In genomic region chr9:87738123-87738522, GRCm38 (mm10) we compare ENCODE assay signal across 21 mouse cellular contexts. TPM values are rescaled to one million over a fixed set of nuclear protein-coding genes. Genes with fewer than 3 reads are reported as not detected.
DNase-seq lines count a peak whose midpoint lies in the region; ATAC-seq lines count a peak whose summit lies in the region.
"Had no signal": no experiment of that assay in that cellular context is flagged by ENCODE, and none has a peak within 500 bp of the region (broad histone marks: within the 10 kb centered on the region; RNA-seq: fewer than 3 reads in every experiment).

No protein-coding gene starts in this region.

- peaks cover 21% of the 10 kb centered on the region for H3K4me1 ChIP-seq in heart, embryonic 10.5 days
- H3K4me1 ChIP-seq in midbrain, embryonic 11.5 days (ENCODE audit: control insufficient read depth, insufficient read depth, low read length), result peaks cover 17% of the 10 kb centered on the region
- H3K4me1 ChIP-seq in midbrain, embryonic 16.5 days (ENCODE audit: control insufficient read depth, insufficient read depth, low read length), result peaks cover 4% of the 10 kb centered on the region; the same call in 1 of the 2 replicates
- H3K4me1 ChIP-seq in embryonic facial prominence, embryonic 15.5 days, result peaks cover 23% of the 10 kb centered on the region
- H3K4me1 ChIP-seq in liver, embryonic 11.5 days (replicated peaks; ENCODE audit: control insufficient read depth, insufficient read depth, low read length), result no peaks in the 10 kb centered on the region

- no peak overlapping the region for H3K4me2 ChIP-seq in midbrain, embryonic 11.5 days
- no peak overlapping the region for H3K4me2 ChIP-seq in midbrain, embryonic 16.5 days (ENCODE audit: low read length)
- H3K4me2 ChIP-seq in embryonic facial prominence, embryonic 15.5 days (replicated peaks), result peak overlapping the region; percentile 51; the same call in 1 of the 2 replicates
- no peak overlapping the region for H3K4me2 ChIP-seq in liver, embryonic 11.5 days
- H3K4me2 ChIP-seq: forebrain, embryonic 13.5 days; stomach, embryonic 15.5 days had no signal

- H3K27me3 ChIP-seq in heart, embryonic 10.5 days (ENCODE audit: insufficient read depth, poor library complexity, severe bottlenecking), result peaks cover 97% of the 10 kb centered on the region
- H3K27me3 ChIP-seq in midbrain, embryonic 11.5 days (ENCODE audit: control insufficient read depth, insufficient read depth, low read length), result peaks cover 74% of the 10 kb centered on the region
- peaks cover 57% of the 10 kb centered on the region for H3K27me3 ChIP-seq in midbrain, embryonic 16.5 days (ENCODE audit: control insufficient read depth, insufficient read depth, low read depth, low read length)
- peaks cover 86% of the 10 kb centered on the region for H3K27me3 ChIP-seq in embryonic facial prominence, embryonic 15.5 days
- peaks cover 90% of the 10 kb centered on the region for H3K27me3 ChIP-seq in liver, embryonic 11.5 days (replicated peaks; ENCODE audit: control insufficient read depth, insufficient read depth, low read length)

- H3K9me3 ChIP-seq in heart, embryonic 10.5 days, result no peaks in the 10 kb centered on the region
- H3K9me3 ChIP-seq in midbrain, embryonic 11.5 days (ENCODE audit: control insufficient read depth, low read length), result no peaks in the 10 kb centered on the region
- H3K9me3 ChIP-seq in midbrain, embryonic 16.5 days (replicated peaks; ENCODE audit: control insufficient read depth, low read length, poor library complexity, severe bottlenecking), result no peaks in the 10 kb centered on the region
- no peaks in the 10 kb centered on the region for H3K9me3 ChIP-seq in embryonic facial prominence, embryonic 15.5 days (replicated peaks)
- no peaks in the 10 kb centered on the region for H3K9me3 ChIP-seq in liver, embryonic 11.5 days (ENCODE audit: control insufficient read depth, low read length)
- H3K9me3 ChIP-seq: forebrain, embryonic 13.5 days; hindbrain, embryonic 15.5 days; stomach, embryonic 15.5 days had no signal

- WGBS in heart, embryonic 10.5 days, result 1% methylated on average over 13 of the region's 13 CpGs
- WGBS in midbrain, embryonic 11.5 days, result 1% methylated on average over 13 of the region's 13 CpGs
- 2% methylated on average over 13 of the region's 13 CpGs for WGBS in midbrain, embryonic 16.5 days
- WGBS in embryonic facial prominence, embryonic 15.5 days, result 4% methylated on average over 13 of the region's 13 CpGs
- WGBS in liver, embryonic 11.5 days, result 3% methylated on average over 13 of the region's 13 CpGs

- H3K9ac ChIP-seq in midbrain, embryonic 11.5 days (ENCODE audit: low read length), result no peak overlapping the region
- H3K9ac ChIP-seq in midbrain, embryonic 16.5 days (ENCODE audit: low read depth, low read length), result no peak overlapping the region
- H3K9ac ChIP-seq in embryonic facial prominence, embryonic 15.5 days, result no peak overlapping the region
- no peak overlapping the region for H3K9ac ChIP-seq in liver, embryonic 11.5 days (ENCODE audit: low read depth, low read length)
- H3K9ac ChIP-seq: forebrain, embryonic 13.5 days; hindbrain, embryonic 15.5 days; stomach, embryonic 15.5 days had no signal

- no peak overlapping the region for H3K27ac ChIP-seq in heart, embryonic 10.5 days
- H3K27ac ChIP-seq in midbrain, embryonic 11.5 days (ENCODE audit: low read depth, low read length), result no peak overlapping the region
- no peak overlapping the region for H3K27ac ChIP-seq in midbrain, embryonic 16.5 days (ENCODE audit: low read length)
- H3K27ac ChIP-seq in embryonic facial prominence, embryonic 15.5 days (replicated peaks), result no peak overlapping the region
- H3K27ac ChIP-seq in liver, embryonic 11.5 days (ENCODE audit: low read depth, low read length), result no peak overlapping the region
- H3K27ac ChIP-seq: forebrain, embryonic 13.5 days; hindbrain, embryonic 15.5 days; stomach, embryonic 15.5 days had no signal

- ATAC-seq in midbrain, embryonic 11.5 days (ENCODE audit: low FRiP score), result no peak
- no peak for ATAC-seq in midbrain, embryonic 16.5 days
- ATAC-seq in embryonic facial prominence, embryonic 15.5 days (ENCODE audit: insufficient number of reproducible peaks, low FRiP score, low TSS enrichment, low read depth), result no peak
- no peak for ATAC-seq in liver, embryonic 11.5 days (replicated peaks; ENCODE audit: low FRiP score)
- ATAC-seq: forebrain, embryonic 13.5 days had no signal

- peak overlapping the region; percentile 59; the same call in 1 of the 2 replicates for H3K4me3 ChIP-seq in heart, embryonic 10.5 days
- H3K4me3 ChIP-seq in midbrain, embryonic 11.5 days (ENCODE audit: low read depth, low read length), result no peak overlapping the region
- no peak overlapping the region for H3K4me3 ChIP-seq in midbrain, embryonic 16.5 days (ENCODE audit: low read depth, low read length)
- H3K4me3 ChIP-seq in embryonic facial prominence, embryonic 15.5 days (replicated peaks), result 0 out of 2 replicates have a peak overlapping the region, but pooled peaks have one; percentile 0
- no peak overlapping the region for H3K4me3 ChIP-seq in liver, embryonic 11.5 days (ENCODE audit: low read depth, low read length)
- H3K4me3 ChIP-seq: forebrain, embryonic 13.5 days; hindbrain, embryonic 15.5 days; stomach, embryonic 15.5 days had no signal

- no peaks in the 10 kb centered on the region for H3K36me3 ChIP-seq in heart, embryonic 10.5 days
- no peaks in the 10 kb centered on the region for H3K36me3 ChIP-seq in midbrain, embryonic 11.5 days (ENCODE audit: control insufficient read depth, insufficient read depth, low read length)
- no peaks in the 10 kb centered on the region for H3K36me3 ChIP-seq in midbrain, embryonic 16.5 days (ENCODE audit: control insufficient read depth, insufficient read depth, low read length)
- no peaks in the 10 kb centered on the region for H3K36me3 ChIP-seq in embryonic facial prominence, embryonic 15.5 days
- no peaks in the 10 kb centered on the region for H3K36me3 ChIP-seq in liver, embryonic 11.5 days (ENCODE audit: control insufficient read depth, insufficient read depth, low read length)
- H3K36me3 ChIP-seq: G1E; hindbrain, embryonic 15.5 days; stomach, embryonic 15.5 days had no signal

- no peak for DNase-seq in heart, embryonic 10.5 days (ENCODE audit: low spot score)
- DNase-seq in heart, adult 8-10 months (ENCODE audit: low spot score), result no peak
- DNase-seq in midbrain, embryonic 11.5 days (ENCODE audit: low spot score, missing footprints), result peak; percentile 95
- peak; percentile 29 for DNase-seq in retina, embryonic 14.5 days (ENCODE audit: low spot score)
- DNase-seq in spleen, postnatal 14 days (ENCODE audit: low spot score in 2 of 2), result no peak
- no peak for DNase-seq in liver, embryonic 11.5 days (ENCODE audit: low spot score)
- DNase-seq: adrenal gland, postnatal 36 days; B cell, adult 2 months; cerebellum, adult 11 months; gastrocnemius, postnatal 10 days; kidney, postnatal 10 days; left cerebral cortex, postnatal 4 days; lung, postnatal 14 days; thymus, postnatal 25 days had no signal

RNA-seq across cellular contexts. Expression of gene Tbx18, which starts 7.1 kb away (rescaled TPM):
- 12.2 and 13.5 TPM in 2 replicates for polyA plus RNA-seq in heart, embryonic 10.5 days (2016; fragmentation: Nextera tagmentation; extraction: Ambion mirVana)
- 1 to 10 TPM; 3.7 to 5.0 (median 4.1) TPM for total RNA-seq in heart, adult 8-10 months (2022)
- 5.5 and 5.6 TPM in 2 replicates for polyA plus RNA-seq in midbrain, embryonic 11.5 days (2014; fragmentation: Nextera tagmentation; extraction: Ambion mirVana)
- polyA plus RNA-seq in midbrain, embryonic 16.5 days (2015; fragmentation: Nextera tagmentation; extraction: Ambion mirVana), result 1.3 and 2.1 TPM in 2 replicates
- 6.9 and 8.1 TPM in 2 replicates for polyA plus RNA-seq in embryonic facial prominence, embryonic 15.5 days (2015; fragmentation: Nextera tagmentation; extraction: Ambion mirVana)
- polyA plus RNA-seq in liver, embryonic 11.5 days (2014; fragmentation: Nextera tagmentation; extraction: Ambion mirVana), result 0.88 and 1.6 TPM in 2 replicates
- total RNA-seq: common myeloid progenitor, adult 5-6 weeks; G1E had no signal
- polyA plus RNA-seq: G1E had no signal

Comparison
In these comparisons a context has a peak if more than half of its experiments do, and no peak if none do; other contexts are left out.
1. DNase-seq: peak in midbrain, embryonic 11.5 days (single experiment) and retina, embryonic 14.5 days (single experiment); none in heart, embryonic 10.5 days (single experiment), heart, adult 8-10 months (single experiment), spleen, postnatal 14 days (0 of 2) and liver, embryonic 11.5 days (single experiment).
2. H3K4me3 ChIP-seq: peak in heart, embryonic 10.5 days (single experiment) and embryonic facial prominence, embryonic 15.5 days (single experiment); none in midbrain, embryonic 11.5 days (single experiment), midbrain, embryonic 16.5 days (single experiment) and liver, embryonic 11.5 days (single experiment).